Comparison of ENCODE assay signal across 8 mouse cellular contexts in genomic region chr11:102773713-102774611, GRCm38 (mm10). TPM values are rescaled to one million over a fixed set of nuclear protein-coding genes. Genes with fewer than 3 reads are reported as not detected.
DNase-seq lines count a peak whose midpoint lies in the region; ATAC-seq lines count a peak whose summit lies in the region.

No protein-coding gene starts in this region.

- peaks cover 35% of the 10 kb centered on the region; the same call in 1 of the 2 replicates for H3K4me1 ChIP-seq in forebrain, embryonic 11.5 days (replicated peaks; ENCODE audit: control insufficient read depth, insufficient read depth, low read length)
- peaks cover 27% of the 10 kb centered on the region for H3K4me1 ChIP-seq in heart, embryonic 16.5 days (ENCODE audit: control insufficient read depth, insufficient read depth, low read length)
- H3K4me1 ChIP-seq in liver, embryonic 15.5 days (replicated peaks) = peaks cover 12% of the 10 kb centered on the region
- peaks cover 72% of the 10 kb centered on the region for H3K4me1 ChIP-seq in neural tube, embryonic 13.5 days (replicated peaks)

- H3K27me3 ChIP-seq in forebrain, embryonic 11.5 days (ENCODE audit: control insufficient read depth, insufficient read depth, low read length) = no peaks in the 10 kb centered on the region; the same call in 1 of the 2 replicates
- H3K27me3 ChIP-seq in heart, embryonic 16.5 days (ENCODE audit: control insufficient read depth, insufficient read depth, low read length) = no peaks in the 10 kb centered on the region
- peaks cover 62% of the 10 kb centered on the region for H3K27me3 ChIP-seq in liver, embryonic 15.5 days
- H3K27me3 ChIP-seq in neural tube, embryonic 13.5 days = no peaks in the 10 kb centered on the region

- no peaks in the 10 kb centered on the region for H3K9me3 ChIP-seq in forebrain, embryonic 11.5 days (ENCODE audit: control insufficient read depth, low read length)
- no peaks in the 10 kb centered on the region for H3K9me3 ChIP-seq in heart, embryonic 16.5 days (replicated peaks; ENCODE audit: control insufficient read depth, low read length)
- no peaks in the 10 kb centered on the region for H3K9me3 ChIP-seq in liver, embryonic 15.5 days (replicated peaks)
- no peaks in the 10 kb centered on the region for H3K9me3 ChIP-seq in neural tube, embryonic 13.5 days

- peak overlapping the region; percentile 50 for H3K4me3 ChIP-seq in forebrain, embryonic 11.5 days (ENCODE audit: low read depth, low read length)
- H3K4me3 ChIP-seq in heart, embryonic 16.5 days (ENCODE audit: low read length) = peak overlapping the region; percentile 64
- H3K4me3 ChIP-seq in liver, embryonic 15.5 days (replicated peaks) = peak overlapping the region; percentile 45
- H3K4me3 ChIP-seq in neural tube, embryonic 13.5 days = peak overlapping the region; percentile 64

- peak overlapping the region; percentile 84 for H3K9ac ChIP-seq in forebrain, embryonic 11.5 days (ENCODE audit: low read length)
- peak overlapping the region; percentile 74 for H3K9ac ChIP-seq in heart, embryonic 16.5 days (ENCODE audit: low read length)
- H3K9ac ChIP-seq in liver, embryonic 15.5 days = no peak overlapping the region
- H3K9ac ChIP-seq in neural tube, embryonic 13.5 days = peak overlapping the region; percentile 87

- no peaks in the 10 kb centered on the region; the same call in 1 of the 2 replicates for H3K36me3 ChIP-seq in forebrain, embryonic 11.5 days (ENCODE audit: control insufficient read depth, insufficient read depth, low read length)
- no peaks in the 10 kb centered on the region for H3K36me3 ChIP-seq in heart, embryonic 16.5 days (ENCODE audit: control insufficient read depth, insufficient read depth)
- H3K36me3 ChIP-seq in liver, embryonic 15.5 days (replicated peaks) = no peaks in the 10 kb centered on the region
- H3K36me3 ChIP-seq in neural tube, embryonic 13.5 days = peaks cover 24% of the 10 kb centered on the region

- DNase-seq in ES-CJ7 (ENCODE audit: low read depth, low spot score) = peak; percentile 85
- peak; percentile 57 for DNase-seq in c-Kit-positive CD71-positive TER-119-negative erythroid progenitor cells, embryonic 14.5 days (ENCODE audit: low read depth)
- DNase-seq in forebrain, embryonic 11.5 days (ENCODE audit: low spot score) = peak; percentile 96
- DNase-seq in kidney, postnatal 36 days = peak; percentile 77 to 92
- DNase-seq in testis, postnatal 10 days (ENCODE audit: low spot score) = peak; percentile 95

- H3K27ac ChIP-seq in forebrain, embryonic 11.5 days (ENCODE audit: low read depth, low read length) = peak overlapping the region; percentile 83
- peak overlapping the region; percentile 59 for H3K27ac ChIP-seq in heart, embryonic 16.5 days (ENCODE audit: low read length)
- H3K27ac ChIP-seq in liver, embryonic 15.5 days (replicated peaks) = no peak overlapping the region
- peak overlapping the region; percentile 97 for H3K27ac ChIP-seq in neural tube, embryonic 13.5 days (replicated peaks)

- peak; percentile 69 for ATAC-seq in forebrain, embryonic 11.5 days (replicated peaks; ENCODE audit: low FRiP score)
- ATAC-seq in heart, embryonic 16.5 days (replicated peaks; ENCODE audit: extremely low read depth, insufficient read depth, low FRiP score) = peak; percentile 34
- no peak for ATAC-seq in liver, embryonic 15.5 days (ENCODE audit: insufficient read depth)
- peak; percentile 69 for ATAC-seq in neural tube, embryonic 13.5 days (ENCODE audit: low read depth)

- WGBS in forebrain, embryonic 11.5 days = under 1% methylated on average over 46 of the region's 46 CpGs
- WGBS in heart, embryonic 16.5 days = under 1% methylated on average over 46 of the region's 46 CpGs
- under 1% methylated on average over 46 of the region's 46 CpGs for WGBS in liver, embryonic 15.5 days (ENCODE audit: insufficient replicate concordance)
- WGBS in neural tube, embryonic 13.5 days = under 1% methylated on average over 46 of the region's 46 CpGs

- peak overlapping the region; percentile 92 for H3K4me2 ChIP-seq in forebrain, embryonic 11.5 days (ENCODE audit: low read depth, low read length, severe bottlenecking)
- H3K4me2 ChIP-seq in heart, embryonic 16.5 days (ENCODE audit: low read depth, low read length) = peak overlapping the region; percentile 94
- H3K4me2 ChIP-seq in liver, embryonic 15.5 days = peak overlapping the region; percentile 72
- H3K4me2 ChIP-seq in neural tube, embryonic 13.5 days = peak overlapping the region; percentile 92

RNA-seq across cellular contexts. Expression of gene Adam11, which starts 12.7 kb away (rescaled TPM):
- 11.7 and 14.0 TPM in 2 replicates for polyA plus RNA-seq in forebrain, embryonic 11.5 days (2014; fragmentation: Nextera tagmentation; extraction: Ambion mirVana)
- 5.2 and 5.3 TPM in 2 replicates for polyA plus RNA-seq in heart, embryonic 16.5 days (2015; fragmentation: Nextera tagmentation; extraction: Ambion mirVana)
- polyA plus RNA-seq in liver, embryonic 15.5 days (2015; fragmentation: Nextera tagmentation; extraction: Ambion mirVana) = 0.08 and 0.26 TPM in 2 replicates
- 40.1 and 47.0 TPM in 2 replicates for polyA plus RNA-seq in neural tube, embryonic 13.5 days (2015; fragmentation: Nextera tagmentation; extraction: Ambion mirVana)

RNA-seq across cellular contexts. Expression of gene Gjc1, which starts 45.5 kb away (rescaled TPM):
- 95.7 and 96.1 TPM in 2 replicates for polyA plus RNA-seq in forebrain, embryonic 11.5 days (2014; fragmentation: Nextera tagmentation; extraction: Ambion mirVana)
- 45.5 and 46.3 TPM in 2 replicates for polyA plus RNA-seq in heart, embryonic 16.5 days (2015; fragmentation: Nextera tagmentation; extraction: Ambion mirVana)
- 1.4 and 1.6 TPM in 2 replicates for polyA plus RNA-seq in liver, embryonic 15.5 days (2015; fragmentation: Nextera tagmentation; extraction: Ambion mirVana)
- 38.2 and 40.5 TPM in 2 replicates for polyA plus RNA-seq in neural tube, embryonic 13.5 days (2015; fragmentation: Nextera tagmentation; extraction: Ambion mirVana)

Comparison
In these comparisons a context has a peak if more than half of its experiments do, and no peak if none do; other contexts are left out.
1. RNA of gene Gjc1, which starts 45.5 kb away (polyA plus RNA-seq): 95.7 to 96.1 TPM in forebrain, embryonic 11.5 days, 45.5 to 46.3 TPM in heart, embryonic 16.5 days and 38.2 to 40.5 TPM in neural tube, embryonic 13.5 days; 1.4 to 1.6 TPM in liver, embryonic 15.5 days; every median in the first group is over 10 times any median in the second.
2. Peak in every context shown above with its lines, with median percentiles within 50 percentile points of each other: DNase-seq, H3K4me2 ChIP-seq and H3K4me3 ChIP-seq.